Mouse (Mus musculus) intestine, embryonic 14.5 days (tissue): ENCODE measurements around the gene Rpl10-ps3. TPM values are rescaled to one million over a fixed set of nuclear protein-coding genes. Genes with fewer than 3 reads are reported as not detected.

ENCODE experiments used
- ATAC-seq: fragments of 200-750 bp; cut with Nextera tagmentation; replicated peaks from 2 replicates; pipeline ENCODE4 v1.8.0; 2017; ENCODE audit warnings: low read depth, moderate number of reproducible peaks, moderate TSS enrichment, moderate library complexity; ENCODE audit not compliant: low FRiP score, low TSS enrichment
- DNase-seq: peaks from one replicate; pipeline ENCODE4 v3.0.0-alpha.2; 2018; ENCODE audit warnings: low spot score
- H3K27ac ChIP-seq: fragments of 300-500 bp; sonication (generic); 2 replicates; pipeline ENCODE4 v1.5.1; 2014; ENCODE audit warnings: low read depth, mild to moderate bottlenecking, control low read depth
- H3K27me3 ChIP-seq: fragments of 300-500 bp; sonication (generic); replicated peaks from 2 replicates; pipeline ENCODE4 v1.6.1; 2014; ENCODE audit warnings: low read length, control low read depth; ENCODE audit not compliant: control insufficient read depth, insufficient read depth
- H3K36me3 ChIP-seq: fragments of 300-500 bp; sonication (generic); 2 replicates; pipeline ENCODE4 v1.6.1; 2014; ENCODE audit warnings: low read length, control low read depth; ENCODE audit not compliant: control insufficient read depth, insufficient read depth
- H3K4me1 ChIP-seq: fragments of 300-500 bp; sonication (generic); replicated peaks from 2 replicates; pipeline ENCODE4 v1.6.1; 2014; ENCODE audit warnings: low read length, control low read depth, mixed read lengths; ENCODE audit not compliant: control insufficient read depth, insufficient read depth
- H3K4me2 ChIP-seq: fragments of 300-500 bp; sonication (generic); 2 replicates; pipeline ENCODE4 v1.6.1; 2014; ENCODE audit warnings: low read length
- H3K4me3 ChIP-seq: fragments of 300-500 bp; sonication (generic); 2 replicates; pipeline ENCODE4 v1.5.1; 2014; ENCODE audit warnings: low read depth, low read length, control low read depth, mixed read lengths
- H3K9ac ChIP-seq: fragments of 300-500 bp; sonication (generic); 2 replicates; pipeline ENCODE4 v1.6.1; 2014; ENCODE audit warnings: mild to moderate bottlenecking, low read length
- H3K9me3 ChIP-seq: fragments of 300-500 bp; sonication (generic); 2 replicates; pipeline ENCODE4 v1.6.1; 2016; ENCODE audit warnings: low read length, control low read depth; ENCODE audit not compliant: control insufficient read depth
- WGBS: fragments of 180-500 bp; shearing (Covaris S2); extraction: QIAGEN DNeasy Blood & Tissue Kit; methylation state at CpG from one replicate; pipeline ENCODE4 v1.1.7; 2014; 5-methylcytosine and 5-hydroxymethylcytosine counted together
- polyA plus RNA-seq: library from polyadenylated mRNA; unstranded; fragments of >200 nt; fragmentation: Nextera tagmentation; extraction: Ambion mirVana; gene quantifications from 2 replicates; pipeline ENCODE4 v1.2.1, GENCODE M21; 2014

Gene Rpl10-ps3
- polyA plus RNA-seq, 1 experiment from 2014 or later, result 422 TPM

DNA sequence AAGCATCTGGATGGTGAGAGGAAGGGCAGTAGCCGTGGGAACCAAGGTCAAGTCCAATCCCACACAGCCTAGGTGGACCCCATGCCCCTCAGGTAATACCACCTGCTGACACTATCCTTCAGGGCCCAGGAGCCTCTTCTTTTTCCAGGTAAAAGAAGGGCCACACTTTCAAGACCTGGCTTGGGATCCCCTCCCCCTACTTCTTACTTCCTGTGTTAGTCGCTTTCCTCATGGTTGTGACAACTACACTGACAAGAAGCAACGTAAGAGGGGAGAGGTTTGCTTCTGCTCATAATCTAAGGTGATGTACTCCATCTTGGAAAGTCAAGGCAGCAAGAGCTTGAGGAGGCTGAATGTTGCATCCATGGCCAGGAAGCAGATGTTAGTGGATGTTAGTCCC, 15.6 kb upstream of the Rpl10-ps3 start:
- H3K4me2 ChIP-seq, result no peak overlapping the region
- no peak for ATAC-seq
- H3K36me3 ChIP-seq, result no peaks in the 10 kb centered on the region
- DNase-seq, result no peak
- H3K4me1 ChIP-seq, result peaks cover 3% of the 10 kb centered on the region; the same call in 1 of the 2 replicates
- H3K27me3 ChIP-seq, result no peaks in the 10 kb centered on the region
- H3K4me3 ChIP-seq, result no peak overlapping the region
- 63% methylated on average over 3 of the region's 3 CpGs for WGBS
- no peak overlapping the region for H3K9ac ChIP-seq
- no peak overlapping the region for H3K27ac ChIP-seq
- H3K9me3 ChIP-seq, result no peaks in the 10 kb centered on the region

DNA sequence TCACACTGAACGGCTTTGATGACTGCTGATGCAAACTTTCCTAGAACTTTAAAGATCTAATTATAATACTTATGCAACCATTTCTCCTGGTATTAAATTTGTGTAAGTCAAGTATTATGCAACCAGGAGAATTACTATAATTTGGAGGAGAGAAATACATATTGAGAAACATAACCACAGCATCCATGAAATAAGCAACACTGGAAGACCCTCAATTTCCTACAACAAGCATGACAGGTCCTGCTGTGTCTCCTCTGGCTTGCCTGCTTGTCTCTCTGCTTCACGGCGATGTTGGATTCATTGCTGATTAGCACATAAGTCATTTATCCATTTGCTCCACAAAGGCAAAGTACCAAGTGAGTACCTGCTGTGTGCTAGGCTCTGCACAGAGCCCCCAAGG, 12.6 kb upstream of the Rpl10-ps3 start:
- ATAC-seq, result no peak

DNA sequence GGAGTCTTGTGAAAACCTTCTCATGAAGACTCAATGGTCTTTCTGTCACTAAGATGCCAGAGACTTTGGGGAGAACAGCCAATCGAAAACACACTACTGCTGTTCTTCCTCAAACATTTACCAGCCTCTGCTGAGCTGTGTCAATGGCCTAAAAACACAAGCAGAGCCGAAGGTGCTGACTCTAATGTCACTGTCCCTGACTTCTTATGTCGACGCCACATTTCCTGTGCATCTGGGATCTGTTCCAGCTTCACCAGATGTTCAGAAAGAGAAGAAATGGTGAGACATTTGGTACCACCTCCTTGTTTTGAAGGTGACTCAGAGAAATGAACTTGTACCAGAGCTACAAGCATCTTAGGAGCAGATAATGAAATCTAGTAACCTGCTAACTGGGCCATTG, 7.0 kb upstream of the Rpl10-ps3 start:
- no peaks in the 10 kb centered on the region for H3K27me3 ChIP-seq
- ATAC-seq (no peak), DNase-seq (no peak)
- H3K4me2 ChIP-seq, result no peak overlapping the region
- H3K9me3 ChIP-seq, result no peaks in the 10 kb centered on the region
- H3K4me1 ChIP-seq, result no peaks in the 10 kb centered on the region
- WGBS, result 62% methylated on average over 4 of the region's 4 CpGs
- H3K9ac ChIP-seq, result no peak overlapping the region
- H3K36me3 ChIP-seq, result no peaks in the 10 kb centered on the region
- H3K27ac ChIP-seq, result no peak overlapping the region
- no peak overlapping the region for H3K4me3 ChIP-seq

More for the DNA sequence above, 12.6 kb upstream of the Rpl10-ps3 start:
- H3K4me3 ChIP-seq, result no peak overlapping the region
- H3K36me3 ChIP-seq, result no peaks in the 10 kb centered on the region
- no peak overlapping the region for H3K9ac ChIP-seq
- no peaks in the 10 kb centered on the region for H3K4me1 ChIP-seq
- no peak overlapping the region for H3K4me2 ChIP-seq
- DNase-seq, result no peak
- no peaks in the 10 kb centered on the region for H3K27me3 ChIP-seq
- H3K27ac ChIP-seq, result no peak overlapping the region
- WGBS, result 71% methylated on average over 3 of the region's 3 CpGs
- no peaks in the 10 kb centered on the region for H3K9me3 ChIP-seq

DNA sequence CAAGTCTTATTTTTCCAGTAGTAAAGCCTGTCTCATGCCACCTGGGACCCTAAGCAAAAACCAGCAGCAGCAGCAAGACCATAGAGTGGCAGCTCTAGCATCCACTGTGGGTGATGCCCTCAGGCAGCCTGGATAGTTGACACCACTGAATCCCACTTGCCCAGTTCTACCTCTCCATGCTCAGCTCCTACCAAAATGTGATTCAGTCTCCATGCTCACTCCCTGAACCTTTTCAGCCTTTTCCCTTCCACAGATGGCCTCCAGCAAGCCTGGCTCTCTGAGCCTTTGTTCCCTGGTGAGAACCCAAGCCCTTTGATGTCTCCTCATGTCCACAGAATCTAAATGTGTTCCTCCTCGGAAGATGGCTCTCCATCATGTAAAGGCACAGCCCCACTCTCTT, 5.8 kb upstream of the Rpl10-ps3 start:
- no peaks in the 10 kb centered on the region for H3K27me3 ChIP-seq
- no peak overlapping the region for H3K4me2 ChIP-seq
- WGBS, result 74% methylated on average over 1 of the region's 1 CpGs
- no peaks in the 10 kb centered on the region for H3K36me3 ChIP-seq
- no peak overlapping the region for H3K4me3 ChIP-seq
- no peak overlapping the region for H3K9ac ChIP-seq
- no peaks in the 10 kb centered on the region for H3K9me3 ChIP-seq
- H3K4me1 ChIP-seq, result no peaks in the 10 kb centered on the region
- no peak for DNase-seq
- no peak overlapping the region for H3K27ac ChIP-seq
- ATAC-seq, result no peak

DNA sequence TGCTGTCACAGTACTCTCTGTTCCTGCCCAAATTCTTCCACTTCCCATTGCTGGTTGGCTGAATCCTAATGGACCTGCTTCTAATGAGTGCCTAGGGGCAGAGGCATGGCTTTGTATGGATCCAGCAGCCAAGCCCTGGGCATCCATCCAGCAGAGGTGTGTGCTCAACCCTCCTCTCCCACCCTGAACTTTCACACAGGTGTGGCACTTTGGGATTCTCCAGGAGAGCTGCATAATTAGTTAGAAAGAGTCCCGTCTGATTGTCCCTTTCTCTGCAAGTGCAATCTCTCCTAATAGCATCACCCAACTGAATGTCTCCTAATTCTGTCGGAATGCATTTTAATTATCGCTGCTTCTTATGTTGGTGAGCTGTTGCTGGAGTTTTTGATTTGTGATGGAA, 4.4 kb upstream of the Rpl10-ps3 start:
- no peak overlapping the region for H3K4me3 ChIP-seq
- ATAC-seq (no peak), DNase-seq (no peak)
- no peaks in the 10 kb centered on the region for H3K4me1 ChIP-seq
- H3K36me3 ChIP-seq, result no peaks in the 10 kb centered on the region
- H3K4me2 ChIP-seq, result no peak overlapping the region
- no peak overlapping the region for H3K27ac ChIP-seq
- no peak overlapping the region for H3K9ac ChIP-seq
- 70% methylated on average over 3 of the region's 3 CpGs for WGBS
- no peaks in the 10 kb centered on the region for H3K27me3 ChIP-seq
- no peaks in the 10 kb centered on the region for H3K9me3 ChIP-seq

DNA sequence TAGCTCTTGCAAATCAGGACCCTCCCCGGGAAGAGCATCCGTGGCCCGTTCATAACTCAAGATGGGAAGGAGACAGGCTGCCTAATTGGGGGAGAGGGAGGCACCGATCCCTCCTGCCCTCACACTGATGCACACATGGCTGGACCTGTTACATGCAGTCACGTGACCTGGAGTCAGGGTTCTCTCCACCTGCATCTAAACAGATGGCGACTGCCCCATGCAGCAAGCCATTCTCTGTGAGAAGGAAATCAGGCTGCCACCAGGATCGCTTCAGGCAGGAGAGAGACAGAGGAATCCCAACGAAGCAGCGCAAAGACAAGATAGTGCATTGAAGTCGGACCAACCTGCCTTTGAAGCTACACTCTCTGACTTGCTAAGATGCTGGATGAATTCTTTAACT, 3.5 kb upstream of the Rpl10-ps3 start:
- no peak overlapping the region for H3K4me2 ChIP-seq
- H3K36me3 ChIP-seq, result no peaks in the 10 kb centered on the region
- H3K9ac ChIP-seq, result no peak overlapping the region
- ATAC-seq, result no peak
- H3K27ac ChIP-seq, result no peak overlapping the region
- no peaks in the 10 kb centered on the region for H3K9me3 ChIP-seq
- 74% methylated on average over 10 of the region's 10 CpGs for WGBS
- no peak overlapping the region for H3K4me3 ChIP-seq
- no peak for DNase-seq
- H3K27me3 ChIP-seq, result no peaks in the 10 kb centered on the region
- H3K4me1 ChIP-seq, result no peaks in the 10 kb centered on the region

DNA sequence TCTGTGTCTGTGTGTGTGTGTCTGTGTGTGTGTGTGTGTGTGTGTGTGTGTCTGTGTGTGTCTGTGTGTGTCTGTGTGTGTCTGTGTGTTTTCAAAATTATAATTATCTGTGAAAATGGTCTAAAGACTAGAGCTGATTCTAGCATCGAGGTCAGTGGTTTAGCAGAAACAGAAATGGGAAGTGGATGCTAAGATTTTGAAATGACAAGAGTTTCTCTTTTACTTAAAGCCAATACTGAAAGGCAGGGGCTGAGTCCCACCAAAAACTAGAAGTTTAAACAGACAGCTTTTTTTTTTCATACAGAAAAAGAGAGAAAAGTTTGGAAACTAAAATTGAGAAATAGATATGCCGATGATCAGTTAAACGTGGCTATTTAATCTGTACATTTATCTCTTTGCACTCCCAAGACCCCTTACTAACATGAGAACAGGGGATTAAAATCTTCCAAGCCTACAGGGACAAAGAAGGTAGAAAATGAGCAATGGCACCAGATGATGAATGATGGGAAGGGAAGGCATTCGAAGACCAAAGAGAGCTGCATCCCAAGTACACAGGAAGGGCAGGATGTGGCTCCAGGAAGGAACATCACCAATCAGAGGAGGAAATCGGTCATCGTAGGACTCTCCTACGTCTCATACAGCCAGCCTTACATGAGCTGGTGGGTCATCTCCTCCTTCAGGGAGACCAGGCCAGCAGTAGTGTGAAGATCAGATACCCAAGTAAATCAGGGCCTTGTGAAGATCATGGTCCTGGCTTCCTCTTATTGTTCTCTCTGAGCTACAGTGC, 9.0 kb downstream of the Rpl10-ps3 start:
- no peak for ATAC-seq
- Histone ChIP-seq H3K4me3 (no peak overlapping the region), H3K4me2 (no peak overlapping the region), H3K27ac (no peak overlapping the region), H3K27me3 (no peaks in the 10 kb centered on the region), H3K9ac (no peak overlapping the region), H3K4me1 (no peaks in the 10 kb centered on the region), H3K36me3 (no peaks in the 10 kb centered on the region), H3K9me3 (no peaks in the 10 kb centered on the region)
- no peak for DNase-seq
- 80% methylated on average over 7 of the region's 7 CpGs for WGBS

DNA sequence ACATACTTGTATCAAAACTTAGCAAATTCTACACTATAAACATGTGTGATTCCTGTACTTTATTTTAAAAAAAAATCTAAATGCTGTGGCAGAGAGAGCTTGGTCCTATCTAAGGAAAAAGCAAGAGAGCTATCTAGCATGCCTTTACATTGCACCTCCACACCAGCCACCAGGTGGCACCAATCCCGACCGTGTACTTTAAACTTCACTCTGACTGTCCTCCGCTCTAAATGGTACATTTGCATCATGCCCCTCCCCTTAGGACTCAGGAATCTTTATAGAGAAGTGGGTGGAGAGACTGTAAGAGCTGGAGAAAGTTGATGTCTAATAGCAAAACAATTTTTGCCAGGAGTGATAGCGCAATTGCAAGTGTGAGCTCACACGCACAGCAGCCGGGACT, 11.4 kb downstream of the Rpl10-ps3 start:
- no peak overlapping the region for H3K4me2 ChIP-seq
- DNase-seq (peak; percentile 76), ATAC-seq (peak; percentile 47; the same call in 1 of the 2 replicates)
- H3K9me3 ChIP-seq, result no peaks in the 10 kb centered on the region
- no peak overlapping the region for H3K27ac ChIP-seq
- 29% methylated on average over 6 of the region's 6 CpGs for WGBS
- H3K4me3 ChIP-seq, result no peak overlapping the region
- H3K27me3 ChIP-seq, result no peaks in the 10 kb centered on the region
- no peaks in the 10 kb centered on the region for H3K4me1 ChIP-seq
- H3K36me3 ChIP-seq, result no peaks in the 10 kb centered on the region
- no peak overlapping the region for H3K9ac ChIP-seq
